Mouse (Mus musculus): ENCODE measurements around the gene Rnf10.

The Rnf10 gene

GRCm38 (mm10) chr5:115193669-115194625, 78.8 kb downstream of the Rnf10 start, which contains the start of gene Cabp1:
Gene Cabp1 (minus strand): TSS chr5:115194381.
- peak; percentile 78 for DNase-seq (ENCODE audit: low read depth)

GRCm38 (mm10) chr5:115193226-115193625, 79.5 kb downstream of the Rnf10 start:
- DNase-seq (ENCODE audit: low read depth): peak; percentile 68

GRCm38 (mm10) chr5:115192828-115193195, 79.9 kb downstream of the Rnf10 start:
- no peak for DNase-seq (ENCODE audit: low read depth)

- peak; percentile 42 for DNase-seq (ENCODE audit: low read depth)
Measured at GRCm38 (mm10) chr5:115191880-115192827, 80.5 kb downstream of the Rnf10 start.

Data from naive thymus-derived CD4-positive, alpha-beta T cell, adult 2 months (primary cell).